Mouse (Mus musculus) limb, embryonic 10.5 days (tissue): ENCODE measurements around the gene Tarbp1. TPM values are rescaled to one million over a fixed set of nuclear protein-coding genes. Genes with fewer than 3 reads are reported as not detected.
"Not testable (repeated sequence)": the region's sequence is repeated elsewhere in the genome, so short reads cannot be mapped to it uniquely, and the experiment has no call there.

Experiments
- DNase-seq: peaks from one replicate; pipeline ENCODE4 v3.0.0-alpha.2; 2017; ENCODE audit warnings: low spot score
- H3K27ac ChIP-seq: fragments of 300-500 bp; sonication (generic); 2 replicates; pipeline ENCODE4 v1.5.1; 2016; ENCODE audit warnings: mild to moderate bottlenecking
- H3K27me3 ChIP-seq: fragments of 300-500 bp; sonication (generic); 2 replicates; pipeline ENCODE4 v1.6.1; 2016; ENCODE audit warnings: low read depth, mild to moderate bottlenecking; ENCODE audit not compliant: poor library complexity, severe bottlenecking
- H3K36me3 ChIP-seq: fragments of 300-500 bp; sonication (generic); 2 replicates; pipeline ENCODE4 v1.6.1; 2016; ENCODE audit warnings: mild to moderate bottlenecking, moderate library complexity
- H3K4me1 ChIP-seq: fragments of 300-500 bp; sonication (generic); 2 replicates; pipeline ENCODE4 v1.6.1; 2016
- H3K4me3 ChIP-seq: fragments of 300-500 bp; sonication (generic); 2 replicates; pipeline ENCODE4 v1.5.1; 2016; ENCODE audit warnings: mild to moderate bottlenecking, moderate library complexity
- H3K9me3 ChIP-seq: fragments of 300-500 bp; sonication (generic); replicated peaks from 2 replicates; pipeline ENCODE4 v1.6.1; 2016; ENCODE audit warnings: mild to moderate bottlenecking
- WGBS: fragments of 180-500 bp; shearing (Covaris S2); methylation state at CpG from one replicate; pipeline ENCODE4 v1.1.7; 2016; 5-methylcytosine and 5-hydroxymethylcytosine counted together
- polyA plus RNA-seq: library from polyadenylated mRNA; unstranded; fragments of >200 nt; fragmentation: Nextera tagmentation; extraction: Ambion mirVana; gene quantifications from 2 replicates; pipeline ENCODE4 v1.2.1, GENCODE M21; 2016

Tarbp1 gene
- polyA plus RNA-seq, 1 experiment from 2014 or later = 2.6 TPM

DNA sequence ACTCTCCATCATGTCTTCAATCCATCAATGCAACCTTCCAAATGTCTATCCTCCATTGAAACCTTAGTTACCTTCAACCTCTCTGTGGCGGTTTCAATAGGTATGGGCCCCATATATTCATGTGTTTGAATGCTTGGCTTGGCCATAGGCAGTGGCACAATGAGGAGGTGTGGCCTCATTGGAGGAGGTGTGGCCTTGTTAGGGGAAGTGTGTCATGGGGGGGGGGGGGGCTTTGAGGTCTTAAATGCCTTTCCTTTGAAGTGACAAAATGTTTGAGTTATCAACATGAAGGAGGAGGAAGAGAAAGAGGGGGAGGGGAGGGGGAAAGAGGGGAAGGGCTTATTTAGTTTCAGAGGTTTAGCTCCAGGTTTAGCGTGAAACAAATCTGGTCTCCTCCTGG, 5.5 kb upstream of the Tarbp1 start:
- 80% methylated on average over 2 of the region's 2 CpGs for WGBS
- H3K36me3 ChIP-seq = no peaks in the 10 kb centered on the region
- H3K27ac ChIP-seq = no peak overlapping the region
- no peak overlapping the region for H3K4me3 ChIP-seq
- no peak for DNase-seq
- H3K9me3 ChIP-seq = no peaks in the 10 kb centered on the region
- peaks cover 22% of the 10 kb centered on the region for H3K27me3 ChIP-seq
- H3K4me1 ChIP-seq = peaks cover 7% of the 10 kb centered on the region

DNA sequence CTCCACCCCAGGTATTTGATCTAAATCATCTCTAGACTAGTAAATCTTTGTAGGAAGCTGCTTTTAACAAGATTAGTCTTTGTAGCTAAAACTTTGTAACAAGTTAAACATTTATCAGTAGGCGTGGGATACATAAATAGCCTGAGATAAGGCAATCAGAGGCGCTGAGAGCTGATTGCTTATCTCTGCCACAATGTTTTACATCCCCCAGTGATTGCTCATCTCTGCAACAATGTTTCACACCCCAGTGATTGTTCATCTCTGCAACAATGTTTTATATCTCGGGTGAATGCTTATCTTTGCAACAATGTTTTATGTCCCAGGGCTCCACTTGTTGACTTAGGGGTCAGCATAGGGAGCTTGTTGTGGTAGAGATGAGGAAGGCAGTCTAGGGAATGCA, 3.8 kb upstream of the Tarbp1 start:
- H3K36me3 ChIP-seq = no peaks in the 10 kb centered on the region
- peaks cover 24% of the 10 kb centered on the region for H3K4me1 ChIP-seq
- H3K4me3 ChIP-seq = no peak overlapping the region
- no peaks in the 10 kb centered on the region for H3K9me3 ChIP-seq
- H3K27me3 ChIP-seq = peaks cover 23% of the 10 kb centered on the region
- 59% methylated on average over 3 of the region's 3 CpGs for WGBS
- no peak for DNase-seq
- no peak overlapping the region for H3K27ac ChIP-seq

DNA sequence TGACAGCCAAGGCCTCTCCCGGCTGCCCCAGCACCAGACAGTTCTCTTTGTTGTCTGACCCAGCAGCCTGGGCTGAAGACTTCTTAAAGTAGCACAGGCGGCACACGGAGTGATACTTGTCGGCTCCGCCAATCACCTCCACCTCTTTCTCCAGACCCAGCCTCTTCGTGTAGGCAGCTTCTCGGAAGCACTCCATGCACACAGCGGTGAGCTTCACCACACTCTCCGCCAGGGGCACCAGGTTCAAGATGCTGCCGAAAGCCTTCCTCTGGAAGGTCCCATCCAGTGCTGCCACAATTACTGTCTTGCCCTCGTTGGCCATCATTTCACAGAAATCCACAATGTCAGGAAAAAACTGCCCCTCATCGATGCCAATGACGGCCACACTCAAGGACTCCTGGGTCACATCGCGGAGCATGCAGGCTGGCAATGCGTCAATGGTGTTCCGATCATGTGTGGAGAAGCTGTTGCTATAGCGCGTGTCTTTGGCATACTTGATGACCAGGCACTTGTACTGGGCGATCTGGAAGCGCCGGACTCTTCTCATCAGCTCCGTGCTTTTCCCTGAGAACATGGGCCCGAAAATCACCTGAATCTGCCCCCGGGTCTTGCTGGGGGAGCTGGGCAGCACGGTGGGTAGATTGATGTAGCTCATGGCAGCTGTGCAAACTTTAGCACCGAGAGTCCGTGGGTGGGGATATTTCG, 1.4 kb upstream of the Tarbp1 start:
- Histone ChIP-seq H3K4me1 (peaks cover 26% of the 10 kb centered on the region), H3K27me3 (peaks cover 23% of the 10 kb centered on the region)
- not testable (repeated sequence) for H3K9me3 ChIP-seq, H3K36me3 ChIP-seq, DNase-seq, H3K4me3 ChIP-seq, H3K27ac ChIP-seq
- 49% methylated on average over 29 of the region's 29 CpGs for WGBS

DNA sequence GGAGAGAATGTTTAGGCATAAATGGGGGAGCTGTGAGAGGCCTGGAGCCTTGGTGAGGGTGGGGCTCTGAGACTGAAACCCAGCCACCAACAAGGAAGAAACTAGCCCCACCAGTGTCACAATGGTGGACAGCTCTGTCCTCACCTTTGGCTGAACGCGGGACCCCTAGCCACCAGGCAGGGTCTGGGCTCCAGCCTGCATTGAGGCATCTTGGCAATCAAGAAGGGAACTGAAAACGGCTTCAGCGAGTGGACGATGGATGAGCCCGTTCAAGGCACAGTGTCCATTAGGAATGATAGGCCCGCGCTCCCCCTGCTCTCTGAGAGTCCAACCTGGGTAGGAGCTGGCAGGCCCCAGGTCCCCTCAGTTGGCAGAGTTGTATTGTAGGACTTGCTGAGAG, 873 bp upstream of the Tarbp1 start:
- DNase-seq, H3K9me3 ChIP-seq, H3K27ac ChIP-seq, H3K4me3 ChIP-seq, H3K36me3 ChIP-seq: not testable (repeated sequence)
- Histone ChIP-seq H3K27me3 (peaks cover 23% of the 10 kb centered on the region), H3K4me1 (peaks cover 26% of the 10 kb centered on the region)
- 44% methylated on average over 8 of the region's 8 CpGs for WGBS

DNA sequence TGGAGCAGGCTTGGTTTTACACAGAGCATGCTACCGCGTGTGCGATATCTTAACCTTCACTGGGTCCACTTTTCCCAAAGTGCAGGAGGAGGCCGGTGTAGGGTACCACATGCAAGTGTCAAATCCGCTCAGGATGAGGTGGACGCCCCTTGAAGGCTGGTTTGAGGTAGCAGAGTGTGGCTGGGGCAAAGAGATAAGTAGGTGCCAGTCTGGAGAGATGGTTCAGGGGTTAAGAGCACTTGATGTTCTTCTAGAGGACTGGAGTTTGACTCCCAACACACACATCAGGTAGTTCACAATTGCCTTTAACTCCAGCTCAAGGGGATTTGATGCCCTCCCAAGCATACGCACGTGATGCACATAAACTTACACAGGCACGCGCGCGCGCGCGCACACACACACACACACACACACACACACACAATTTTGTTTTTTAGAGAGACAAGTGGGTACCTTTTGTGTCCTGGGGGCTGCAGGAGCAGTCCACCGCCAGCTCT, 1.0 kb downstream of the Tarbp1 start:
- no peak for DNase-seq
- peak overlapping the region; percentile 85 for H3K4me3 ChIP-seq
- H3K27me3 ChIP-seq = peaks cover 23% of the 10 kb centered on the region
- peaks cover 23% of the 10 kb centered on the region for H3K36me3 ChIP-seq
- H3K9me3 ChIP-seq = no peaks in the 10 kb centered on the region
- H3K27ac ChIP-seq = peak overlapping the region; percentile 90
- H3K4me1 ChIP-seq = peaks cover 26% of the 10 kb centered on the region
- WGBS = 16% methylated on average over 16 of the region's 16 CpGs

DNA sequence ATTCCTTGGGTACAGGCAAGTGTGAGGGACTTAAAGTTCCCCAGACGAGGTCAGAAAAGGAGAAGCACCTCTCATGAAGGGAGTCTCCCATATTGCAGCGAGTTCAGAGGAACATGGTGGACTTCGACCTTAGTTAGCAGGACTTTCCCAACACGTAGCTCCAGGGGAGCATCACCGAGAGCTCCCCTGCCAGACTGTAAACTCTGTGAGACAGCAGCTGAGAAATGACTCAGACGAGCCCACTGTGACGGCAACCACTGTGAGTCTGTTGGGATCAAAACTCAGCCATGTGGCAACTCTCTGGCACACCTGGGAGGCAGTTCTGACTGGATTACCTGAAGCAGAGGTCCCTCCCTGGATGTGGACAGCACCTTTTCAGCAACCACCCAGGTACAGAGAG, 10.8 kb downstream of the Tarbp1 start:
- Histone ChIP-seq H3K4me3 (no peak overlapping the region), H3K4me1 (no peaks in the 10 kb centered on the region), H3K27me3 (no peaks in the 10 kb centered on the region), H3K36me3 (peaks cover 79% of the 10 kb centered on the region), H3K9me3 (no peaks in the 10 kb centered on the region), H3K27ac (no peak overlapping the region)
- WGBS = 84% methylated on average over 7 of the region's 7 CpGs
- no peak for DNase-seq

- 82% methylated on average over 7 of the region's 7 CpGs for WGBS
- Histone ChIP-seq H3K27me3 (no peaks in the 10 kb centered on the region), H3K4me3 (no peak overlapping the region), H3K36me3 (peaks cover 81% of the 10 kb centered on the region), H3K27ac (no peak overlapping the region), H3K4me1 (no peaks in the 10 kb centered on the region), H3K9me3 (no peaks in the 10 kb centered on the region)
- DNase-seq = no peak
These were observed 13.1 kb downstream of the Tarbp1 start for GRCm38 (mm10) chr8:126461735-126462134.

GRCm38 (mm10) chr8:126460274-126460673, 14.6 kb downstream of the Tarbp1 start:
- 59% methylated on average over 3 of the region's 3 CpGs for WGBS
- Histone ChIP-seq H3K4me3 (no peak overlapping the region), H3K36me3 (peaks cover 77% of the 10 kb centered on the region), H3K9me3 (no peaks in the 10 kb centered on the region), H3K27me3 (no peaks in the 10 kb centered on the region), H3K4me1 (no peaks in the 10 kb centered on the region), H3K27ac (no peak overlapping the region)
- DNase-seq = peak; percentile 59

DNA sequence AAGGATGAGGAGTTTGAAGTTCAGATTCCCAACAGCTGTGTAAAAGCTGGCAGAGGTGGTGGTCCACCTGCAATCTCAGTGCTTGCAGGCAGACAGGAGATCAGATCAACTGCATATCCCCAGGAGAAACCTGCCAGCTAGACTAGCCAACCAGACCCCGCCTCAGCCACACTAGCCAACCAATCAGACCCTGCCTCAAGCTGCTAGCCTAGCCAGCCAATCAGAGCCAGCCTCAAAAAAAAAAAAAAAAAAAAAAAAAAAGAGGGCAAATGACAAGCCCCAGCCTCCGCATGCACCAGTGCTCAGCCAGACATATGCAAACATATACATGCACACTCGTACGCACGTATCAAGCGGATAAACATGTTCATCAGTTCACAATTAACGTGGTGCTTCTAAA, 19.5 kb downstream of the Tarbp1 start:
- H3K9me3 ChIP-seq = no peaks in the 10 kb centered on the region
- no peak overlapping the region for H3K4me3 ChIP-seq
- DNase-seq = no peak
- no peaks in the 10 kb centered on the region for H3K27me3 ChIP-seq
- peaks cover 80% of the 10 kb centered on the region for H3K36me3 ChIP-seq
- no peaks in the 10 kb centered on the region for H3K4me1 ChIP-seq
- H3K27ac ChIP-seq = no peak overlapping the region
- WGBS = 86% methylated on average over 7 of the region's 7 CpGs

DNA sequence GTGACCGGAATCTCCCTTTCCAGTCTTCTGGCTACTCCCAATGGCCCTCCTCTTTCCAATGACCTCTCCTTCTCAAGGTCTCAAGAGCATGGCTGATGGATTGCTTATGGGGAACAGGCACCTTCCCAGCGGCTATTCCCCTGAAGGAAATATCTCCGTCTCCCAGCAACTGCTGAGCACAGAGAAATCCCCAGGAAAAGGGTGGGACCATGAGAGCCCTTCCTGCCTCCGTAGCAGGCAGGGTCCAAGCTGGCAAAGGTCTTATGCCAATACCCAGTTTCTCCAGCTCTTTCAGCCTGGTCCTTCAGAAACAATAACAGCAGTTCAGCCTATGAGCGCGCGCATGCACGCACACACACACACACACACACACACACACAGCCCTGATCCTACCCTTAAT, 23.7 kb downstream of the Tarbp1 start:
- Histone ChIP-seq H3K27me3 (no peaks in the 10 kb centered on the region), H3K4me1 (no peaks in the 10 kb centered on the region), H3K27ac (no peak overlapping the region), H3K36me3 (peaks cover 88% of the 10 kb centered on the region), H3K9me3 (no peaks in the 10 kb centered on the region), H3K4me3 (no peak overlapping the region)
- DNase-seq = no peak
- 93% methylated on average over 8 of the region's 8 CpGs for WGBS

GRCm38 (mm10) chr8:126438937-126439336, 35.9 kb downstream of the Tarbp1 start:
- no peak overlapping the region for H3K4me3 ChIP-seq
- peaks cover 67% of the 10 kb centered on the region for H3K36me3 ChIP-seq
- H3K27ac ChIP-seq = no peak overlapping the region
- 67% methylated on average over 2 of the region's 2 CpGs for WGBS
- DNase-seq = no peak
- H3K9me3 ChIP-seq = no peaks in the 10 kb centered on the region
- no peaks in the 10 kb centered on the region for H3K4me1 ChIP-seq
- H3K27me3 ChIP-seq = no peaks in the 10 kb centered on the region

DNA sequence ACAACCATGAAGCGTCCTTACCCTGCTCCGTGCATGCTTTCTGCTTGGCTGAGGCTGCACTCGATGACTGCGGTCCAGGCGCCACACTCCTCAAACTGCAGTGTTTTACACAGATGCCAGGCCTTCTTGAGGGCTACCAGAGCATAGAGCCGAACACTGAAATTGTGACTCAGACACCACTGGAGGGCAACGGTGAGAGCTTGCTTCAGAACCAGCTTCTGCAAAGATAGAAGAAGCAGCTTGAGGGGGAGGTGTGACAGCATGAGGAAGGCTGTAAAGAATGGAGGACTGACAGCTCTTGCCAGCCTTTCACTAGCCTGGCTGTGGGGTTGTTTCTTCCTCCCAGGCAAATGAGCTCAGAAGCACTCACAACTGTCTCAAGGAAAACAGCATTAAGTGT, 41.0 kb downstream of the Tarbp1 start:
- no peak overlapping the region for H3K4me3 ChIP-seq
- DNase-seq = no peak
- H3K9me3 ChIP-seq = no peaks in the 10 kb centered on the region
- peaks cover 87% of the 10 kb centered on the region for H3K36me3 ChIP-seq
- no peaks in the 10 kb centered on the region for H3K27me3 ChIP-seq
- no peaks in the 10 kb centered on the region for H3K4me1 ChIP-seq
- H3K27ac ChIP-seq = no peak overlapping the region
- WGBS = 89% methylated on average over 7 of the region's 7 CpGs

DNA sequence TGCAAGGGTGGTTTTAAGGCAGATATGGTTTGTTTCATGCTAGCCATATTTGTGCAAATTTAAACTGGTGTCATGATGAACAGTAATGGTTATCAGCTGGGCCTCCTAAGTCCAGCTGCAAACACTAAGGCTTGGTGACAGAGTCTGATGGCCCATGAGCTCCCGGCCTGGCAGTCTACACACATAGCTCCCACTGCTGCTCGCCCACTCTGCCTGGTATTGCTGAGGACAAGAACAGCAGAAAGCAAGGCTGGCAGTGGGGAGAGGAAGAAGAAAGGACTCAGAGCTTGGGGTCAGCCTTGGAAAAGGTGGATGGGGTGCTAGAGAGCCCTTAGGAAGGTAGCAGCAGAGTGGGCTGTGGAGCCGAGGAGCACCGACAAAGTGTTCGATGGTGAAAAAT, 45.2 kb downstream of the Tarbp1 start:
- H3K27me3 ChIP-seq = no peaks in the 10 kb centered on the region
- no peaks in the 10 kb centered on the region for H3K9me3 ChIP-seq
- H3K27ac ChIP-seq = no peak overlapping the region
- peaks cover 93% of the 10 kb centered on the region for H3K36me3 ChIP-seq
- no peaks in the 10 kb centered on the region for H3K4me1 ChIP-seq
- no peak overlapping the region for H3K4me3 ChIP-seq
- DNase-seq = no peak
- WGBS = 96% methylated on average over 5 of the region's 5 CpGs

DNA sequence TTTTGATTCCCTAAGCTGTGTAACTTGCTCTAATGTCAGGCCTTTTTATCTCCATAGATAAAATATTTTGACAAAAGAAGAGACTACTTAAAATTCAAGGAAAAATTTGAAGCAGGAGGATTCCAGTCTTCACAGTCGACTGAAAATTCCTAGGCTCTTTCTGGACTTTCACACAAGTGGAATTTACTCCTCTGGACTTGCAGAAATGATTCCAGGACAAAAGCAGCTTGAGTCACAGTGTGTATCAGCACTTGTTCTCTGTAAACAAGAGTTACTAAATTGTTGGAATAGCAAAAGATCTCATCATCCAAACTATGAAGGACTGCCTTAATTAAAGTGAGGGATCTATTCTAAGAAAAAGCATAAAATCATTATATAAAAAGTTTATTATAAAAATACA, 49.9 kb downstream of the Tarbp1 start:
- Histone ChIP-seq H3K36me3 (peaks cover 56% of the 10 kb centered on the region), H3K27ac (no peak overlapping the region), H3K4me1 (peaks cover 19% of the 10 kb centered on the region), H3K4me3 (no peak overlapping the region), H3K9me3 (no peaks in the 10 kb centered on the region), H3K27me3 (no peaks in the 10 kb centered on the region)
- WGBS = 85% methylated on average over 1 of the region's 1 CpGs
- no peak for DNase-seq
